Mouse (Mus musculus): ENCODE data around the gene Emc7. TPM values are rescaled to one million over a fixed set of nuclear protein-coding genes. Genes with fewer than 3 reads are reported as not detected.
"Not testable (repeated sequence)": the region's sequence is repeated elsewhere in the genome, so short reads cannot be mapped to it uniquely, and the experiment has no call there.

Gene Emc7
- polyA plus RNA-seq, 1 experiment from 2014 or later: 17.5 TPM

DNA sequence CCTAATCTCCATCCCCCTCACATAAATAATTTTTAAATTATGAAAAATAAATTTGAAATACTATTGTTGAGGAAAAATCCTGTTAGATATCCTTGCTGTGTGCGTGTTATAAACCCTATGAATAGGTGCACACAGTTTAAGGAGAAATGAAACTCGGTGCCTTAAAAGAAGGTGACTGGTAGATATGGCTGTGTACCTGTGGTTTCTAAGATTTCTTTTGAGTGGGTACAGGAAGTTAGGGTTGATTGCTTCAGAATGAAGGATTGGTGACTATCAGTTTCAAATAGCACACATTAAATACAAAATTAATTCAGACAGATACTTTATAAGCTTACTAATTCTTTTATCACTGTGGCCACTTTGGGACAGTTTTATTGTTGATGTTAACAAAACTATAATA is 17.2 kb upstream of the Emc7 start:
- H3K4me3 ChIP-seq (ENCODE audit: low read depth, low read length): no peak overlapping the region
- no peaks in the 10 kb centered on the region for H3K27me3 ChIP-seq (ENCODE audit: control insufficient read depth, insufficient read depth, low read length)
- no peaks in the 10 kb centered on the region for H3K4me1 ChIP-seq (ENCODE audit: control insufficient read depth, insufficient read depth, low read length)
- H3K9me3 ChIP-seq (ENCODE audit: control insufficient read depth, low read depth, low read length): no peaks in the 10 kb centered on the region
- 90% methylated on average over 2 of the region's 2 CpGs for WGBS
- H3K4me2 ChIP-seq (replicated peaks; ENCODE audit: low read depth, low read length): no peak overlapping the region
- no peak overlapping the region for H3K27ac ChIP-seq (ENCODE audit: low read length)
- ATAC-seq (ENCODE audit: insufficient number of reproducible peaks, insufficient read depth, low FRiP score, low read depth): no peak
- no peaks in the 10 kb centered on the region for H3K36me3 ChIP-seq (ENCODE audit: control insufficient read depth, insufficient read depth, low read length)
- H3K9ac ChIP-seq (replicated peaks; ENCODE audit: low read depth, low read length): no peak overlapping the region

DNA sequence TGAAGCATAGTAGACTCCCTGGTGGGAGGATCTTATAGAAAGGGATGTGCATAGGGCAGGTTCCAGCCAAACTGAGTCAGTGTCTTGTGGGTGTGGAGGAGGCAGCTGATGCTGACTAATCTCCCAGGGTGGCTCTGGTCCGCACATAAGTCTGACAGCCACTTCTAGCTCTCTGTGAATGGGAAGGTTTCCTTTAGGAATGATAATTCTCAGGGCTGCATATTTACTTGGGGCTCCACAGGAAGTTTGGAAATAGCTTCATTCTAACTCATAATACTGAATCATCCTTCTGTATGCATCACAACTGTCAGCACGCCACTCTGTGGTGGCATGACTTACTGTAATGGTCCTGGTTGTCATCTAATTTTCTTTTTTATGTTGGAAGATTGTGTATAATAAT is 11.3 kb upstream of the Emc7 start:
- 65% methylated on average over 2 of the region's 2 CpGs for WGBS
- Histone ChIP-seq H3K9me3 (ENCODE audit: control insufficient read depth, low read depth, low read length) (no peaks in the 10 kb centered on the region), H3K4me3 (ENCODE audit: low read depth, low read length) (no peak overlapping the region)

DNA sequence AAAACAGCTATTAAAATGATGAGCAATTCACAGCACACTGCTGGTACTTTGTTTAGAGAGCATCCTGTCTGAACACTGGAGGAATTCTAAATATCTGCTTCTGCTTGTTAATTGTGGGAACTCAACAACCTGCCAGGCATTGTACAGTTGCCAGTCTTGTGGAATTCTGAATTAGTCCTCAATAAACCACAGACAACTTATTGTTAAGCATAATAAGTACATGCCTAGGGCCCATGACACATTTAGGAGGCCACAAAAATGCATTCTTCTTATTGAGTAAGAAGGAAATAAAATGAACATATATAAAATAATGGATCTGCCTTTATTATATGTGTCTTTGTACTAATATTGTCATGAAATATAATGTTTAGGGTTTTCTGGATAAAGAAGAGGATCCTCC is 9.3 kb upstream of the Emc7 start:
- Histone ChIP-seq H3K9ac (replicated peaks; ENCODE audit: low read depth, low read length) (no peak overlapping the region), H3K9me3 (ENCODE audit: control insufficient read depth, low read depth, low read length) (no peaks in the 10 kb centered on the region), H3K27ac (ENCODE audit: low read length) (no peak overlapping the region), H3K4me3 (ENCODE audit: low read depth, low read length) (no peak overlapping the region), H3K4me2 (replicated peaks; ENCODE audit: low read depth, low read length) (no peak overlapping the region), H3K27me3 (ENCODE audit: control insufficient read depth, insufficient read depth, low read length) (no peaks in the 10 kb centered on the region), H3K4me1 (ENCODE audit: control insufficient read depth, insufficient read depth, low read length) (no peaks in the 10 kb centered on the region), H3K36me3 (ENCODE audit: control insufficient read depth, insufficient read depth, low read length) (no peaks in the 10 kb centered on the region)
- ATAC-seq (ENCODE audit: insufficient number of reproducible peaks, insufficient read depth, low FRiP score, low read depth): no peak

More for the DNA sequence above, 11.3 kb upstream of the Emc7 start:
- H3K27me3 ChIP-seq (ENCODE audit: control insufficient read depth, insufficient read depth, low read length): no peaks in the 10 kb centered on the region
- H3K4me2 ChIP-seq (replicated peaks; ENCODE audit: low read depth, low read length): no peak overlapping the region
- no peak overlapping the region for H3K9ac ChIP-seq (replicated peaks; ENCODE audit: low read depth, low read length)
- no peak for ATAC-seq (ENCODE audit: insufficient number of reproducible peaks, insufficient read depth, low FRiP score, low read depth)
- no peak overlapping the region for H3K27ac ChIP-seq (ENCODE audit: low read length)
- no peaks in the 10 kb centered on the region for H3K36me3 ChIP-seq (ENCODE audit: control insufficient read depth, insufficient read depth, low read length)
- H3K4me1 ChIP-seq (ENCODE audit: control insufficient read depth, insufficient read depth, low read length): no peaks in the 10 kb centered on the region

DNA sequence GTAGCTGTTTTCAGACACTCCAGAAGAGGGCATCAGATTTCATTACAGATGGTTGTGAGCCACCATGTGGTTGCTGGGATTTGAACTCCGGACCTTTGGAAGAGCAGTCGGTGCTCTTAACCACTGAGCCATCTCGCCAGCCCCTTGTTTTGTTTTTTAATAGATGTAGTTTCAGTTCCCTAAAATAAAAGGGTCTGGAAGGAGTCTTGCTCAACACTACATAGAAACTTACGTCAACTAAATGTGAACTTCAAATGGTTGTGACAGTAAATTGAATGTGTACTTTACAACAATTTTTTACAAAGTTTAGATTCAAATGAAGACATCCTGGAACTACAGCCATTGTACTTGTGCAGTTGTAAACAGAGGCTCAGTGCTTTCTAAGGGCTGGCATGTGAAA is 6.8 kb upstream of the Emc7 start:
- H3K4me1 ChIP-seq (ENCODE audit: control insufficient read depth, insufficient read depth, low read length); H3K9ac ChIP-seq (replicated peaks; ENCODE audit: low read depth, low read length); H3K27ac ChIP-seq (ENCODE audit: low read length); H3K9me3 ChIP-seq (ENCODE audit: control insufficient read depth, low read depth, low read length); H3K27me3 ChIP-seq (ENCODE audit: control insufficient read depth, insufficient read depth, low read length); H3K36me3 ChIP-seq (ENCODE audit: control insufficient read depth, insufficient read depth, low read length); H3K4me3 ChIP-seq (ENCODE audit: low read depth, low read length); ATAC-seq (ENCODE audit: insufficient number of reproducible peaks, insufficient read depth, low FRiP score, low read depth); H3K4me2 ChIP-seq (replicated peaks; ENCODE audit: low read depth, low read length): not testable (repeated sequence)
- 76% methylated on average over 4 of the region's 4 CpGs for WGBS

DNA sequence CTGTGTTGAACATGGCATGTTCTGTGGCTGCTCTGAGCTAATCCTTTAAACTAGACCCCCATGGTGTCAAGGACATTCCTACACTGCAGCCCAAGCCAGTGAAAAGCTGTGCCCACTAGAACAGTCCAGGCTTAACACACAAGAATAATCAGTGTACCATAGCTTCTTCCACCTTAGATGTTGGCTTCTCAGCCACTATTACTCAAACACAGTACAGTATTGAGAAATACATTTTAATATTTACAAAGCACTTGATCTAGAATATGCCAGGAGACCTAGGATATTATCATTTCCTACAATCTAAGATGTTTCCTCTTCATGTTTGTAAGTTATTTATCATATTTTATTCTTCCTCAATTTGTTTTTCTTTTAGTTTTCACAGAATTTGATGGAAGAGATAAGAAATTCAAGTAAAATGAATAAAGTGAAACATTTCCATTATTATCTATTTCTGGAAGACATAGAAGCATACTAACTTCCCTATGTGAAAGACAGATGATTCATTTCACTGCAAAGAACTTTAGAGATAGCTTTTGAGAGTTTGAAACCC is 6.2 kb upstream of the Emc7 start:
- Histone ChIP-seq H3K4me2 (replicated peaks; ENCODE audit: low read depth, low read length) (no peak overlapping the region), H3K4me1 (ENCODE audit: control insufficient read depth, insufficient read depth, low read length) (no peaks in the 10 kb centered on the region), H3K27ac (ENCODE audit: low read length) (no peak overlapping the region), H3K9me3 (ENCODE audit: control insufficient read depth, low read depth, low read length) (no peaks in the 10 kb centered on the region), H3K27me3 (ENCODE audit: control insufficient read depth, insufficient read depth, low read length) (no peaks in the 10 kb centered on the region), H3K36me3 (ENCODE audit: control insufficient read depth, insufficient read depth, low read length) (no peaks in the 10 kb centered on the region), H3K9ac (replicated peaks; ENCODE audit: low read depth, low read length) (no peak overlapping the region), H3K4me3 (ENCODE audit: low read depth, low read length) (no peak overlapping the region)
- no peak for ATAC-seq (ENCODE audit: insufficient number of reproducible peaks, insufficient read depth, low FRiP score, low read depth)

DNA sequence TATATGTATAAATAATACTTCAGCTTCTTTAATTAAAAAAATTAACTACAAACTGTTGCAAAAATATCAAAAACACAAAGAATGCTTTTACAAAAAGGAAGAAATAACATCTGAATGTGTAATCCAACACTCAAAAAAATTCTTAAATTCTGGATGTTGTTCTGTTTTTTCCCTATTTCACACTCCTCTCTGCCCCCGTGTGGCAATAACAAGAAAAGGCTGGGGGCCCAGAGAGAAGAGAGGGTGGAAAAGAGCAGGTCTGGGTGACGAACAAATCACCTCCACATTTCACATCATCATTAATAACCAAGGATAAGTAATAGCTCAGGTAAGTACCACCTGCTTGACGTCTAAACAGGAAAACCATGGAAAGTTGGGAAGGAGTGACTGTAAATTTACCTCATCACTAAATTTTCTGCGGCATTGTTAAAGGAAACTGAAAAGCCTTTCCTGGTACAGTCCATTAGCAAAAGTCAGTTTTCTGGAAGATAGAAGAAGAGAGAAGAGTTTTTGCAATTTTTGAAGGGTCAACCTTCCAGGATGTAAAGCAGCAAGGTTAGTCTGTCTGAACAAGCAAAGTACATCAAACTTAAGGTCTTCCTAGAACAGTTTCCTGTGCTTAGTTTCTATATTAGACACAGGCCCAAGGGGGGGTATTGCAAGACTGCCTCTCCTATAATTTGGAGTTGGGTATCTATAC is 5.0 kb upstream of the Emc7 start:
- Histone ChIP-seq H3K27ac (ENCODE audit: low read length) (no peak overlapping the region), H3K4me3 (ENCODE audit: low read depth, low read length) (no peak overlapping the region), H3K27me3 (ENCODE audit: control insufficient read depth, insufficient read depth, low read length) (no peaks in the 10 kb centered on the region), H3K4me2 (replicated peaks; ENCODE audit: low read depth, low read length) (no peak overlapping the region), H3K9ac (replicated peaks; ENCODE audit: low read depth, low read length) (no peak overlapping the region), H3K9me3 (ENCODE audit: control insufficient read depth, low read depth, low read length) (no peaks in the 10 kb centered on the region), H3K4me1 (ENCODE audit: control insufficient read depth, insufficient read depth, low read length) (no peaks in the 10 kb centered on the region), H3K36me3 (ENCODE audit: control insufficient read depth, insufficient read depth, low read length) (no peaks in the 10 kb centered on the region)
- 30% methylated on average over 4 of the region's 4 CpGs for WGBS
- ATAC-seq (ENCODE audit: insufficient number of reproducible peaks, insufficient read depth, low FRiP score, low read depth): no peak

DNA sequence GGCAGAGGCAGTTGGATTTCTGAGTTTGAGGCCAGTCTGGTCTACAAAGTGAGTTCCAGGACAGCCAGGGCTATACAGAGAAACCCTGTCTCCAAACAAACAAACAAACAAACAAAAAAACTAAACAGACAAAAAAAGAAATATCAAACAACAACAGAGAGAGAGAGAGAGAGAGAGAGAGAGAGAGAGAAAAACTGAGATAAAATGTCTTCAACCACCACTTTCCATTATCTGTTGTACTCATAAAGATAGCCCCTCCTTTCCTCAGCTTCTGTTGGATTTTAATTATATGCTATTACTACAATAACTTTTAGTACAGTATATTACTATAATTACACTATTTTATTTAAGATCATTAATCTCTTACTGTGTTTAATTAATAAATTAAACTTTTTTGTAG is 2.3 kb upstream of the Emc7 start:
- not testable (repeated sequence) for H3K9ac ChIP-seq (replicated peaks; ENCODE audit: low read depth, low read length); H3K4me1 ChIP-seq (ENCODE audit: control insufficient read depth, insufficient read depth, low read length); H3K36me3 ChIP-seq (ENCODE audit: control insufficient read depth, insufficient read depth, low read length); H3K9me3 ChIP-seq (ENCODE audit: control insufficient read depth, low read depth, low read length); ATAC-seq (ENCODE audit: insufficient number of reproducible peaks, insufficient read depth, low FRiP score, low read depth); H3K27ac ChIP-seq (ENCODE audit: low read length); H3K4me2 ChIP-seq (replicated peaks; ENCODE audit: low read depth, low read length); H3K4me3 ChIP-seq (ENCODE audit: low read depth, low read length); H3K27me3 ChIP-seq (ENCODE audit: control insufficient read depth, insufficient read depth, low read length)

DNA sequence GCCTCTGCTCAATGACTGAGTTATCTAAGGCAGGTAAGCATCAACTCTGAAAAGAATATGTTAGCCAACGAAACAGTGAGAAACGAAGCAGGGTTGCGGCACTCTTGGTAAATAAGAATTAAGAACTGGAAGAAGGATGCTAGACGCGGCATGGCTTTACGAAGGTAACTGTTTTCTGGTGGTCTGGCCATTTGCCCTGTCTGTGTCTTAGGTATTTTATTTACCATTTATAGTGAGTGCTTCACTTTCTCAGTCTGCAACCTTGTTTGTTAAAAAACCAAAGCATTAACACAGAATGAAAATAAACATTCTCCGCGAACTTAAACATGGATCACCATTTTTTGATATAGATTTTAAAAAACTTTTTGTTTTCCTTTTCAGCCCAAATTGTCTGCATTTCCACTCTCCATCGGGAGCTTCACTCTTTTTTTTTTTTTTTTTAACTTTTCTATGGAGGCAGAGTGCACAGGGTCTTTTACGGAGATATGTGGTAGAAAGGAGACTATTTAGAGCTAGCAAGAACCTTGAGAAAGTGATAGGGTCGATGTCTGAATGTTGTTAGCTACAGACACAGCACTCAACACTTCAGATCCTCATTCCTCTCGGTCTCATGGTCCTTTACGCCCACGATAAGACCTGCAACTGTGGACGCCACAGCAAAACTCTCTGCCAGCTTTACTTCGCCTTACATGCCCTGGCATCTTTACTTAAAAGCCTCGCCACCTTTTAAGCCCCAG is 504 bp upstream of the Emc7 start:
- 0 out of 2 replicates have a peak, but pooled peaks cover 2% of the 10 kb centered on the region for H3K4me1 ChIP-seq (ENCODE audit: control insufficient read depth, insufficient read depth, low read length)
- H3K4me3 ChIP-seq (ENCODE audit: low read depth, low read length): peak overlapping the region; percentile 87
- peak overlapping the region; percentile 53; the same call in 1 of the 2 replicates for H3K27ac ChIP-seq (ENCODE audit: low read length)
- ATAC-seq (ENCODE audit: insufficient number of reproducible peaks, insufficient read depth, low FRiP score, low read depth): peak; percentile 69
- H3K9me3 ChIP-seq (ENCODE audit: control insufficient read depth, low read depth, low read length): no peaks in the 10 kb centered on the region
- no peaks in the 10 kb centered on the region for H3K27me3 ChIP-seq (ENCODE audit: control insufficient read depth, insufficient read depth, low read length)
- 28% methylated on average over 17 of the region's 17 CpGs for WGBS
- H3K36me3 ChIP-seq (ENCODE audit: control insufficient read depth, insufficient read depth, low read length): no peaks in the 10 kb centered on the region
- peak overlapping the region; percentile 66 for H3K4me2 ChIP-seq (replicated peaks; ENCODE audit: low read depth, low read length)
- H3K9ac ChIP-seq (replicated peaks; ENCODE audit: low read depth, low read length): peak overlapping the region; percentile 57; the same call in 1 of the 2 replicates
